Mouse (Mus musculus): ENCODE results near the gene Cd200r3. TPM values are rescaled to one million over a fixed set of nuclear protein-coding genes. Genes with fewer than 3 reads are reported as not detected.

Gene Cd200r3
- polyA plus RNA-seq, 1 experiment from 2014 or later = not detected

GRCm38 (mm10) chr16:44984111-44984510 lies 40.6 kb downstream of the Cd200r3 start:
- Histone ChIP-seq H3K9me3 (replicated peaks; ENCODE audit: control insufficient read depth, low read length) (no peaks in the 10 kb centered on the region), H3K4me2 (ENCODE audit: low read length) (no peak overlapping the region), H3K4me3 (ENCODE audit: low read depth, low read length) (no peak overlapping the region), H3K4me1 (ENCODE audit: control insufficient read depth, insufficient read depth, low read length) (no peaks in the 10 kb centered on the region), H3K27ac (ENCODE audit: low read depth, low read length) (no peak overlapping the region), H3K36me3 (ENCODE audit: control insufficient read depth, insufficient read depth, low read length) (no peaks in the 10 kb centered on the region), H3K27me3 (replicated peaks; ENCODE audit: control insufficient read depth, insufficient read depth, low read length) (no peaks in the 10 kb centered on the region), H3K9ac (ENCODE audit: low read length) (no peak overlapping the region)
- no peak for DNase-seq (ENCODE audit: low spot score)
- ATAC-seq = no peak

GRCm38 (mm10) chr16:44984925-44985324 lies 41.4 kb downstream of the Cd200r3 start:
- no peaks in the 10 kb centered on the region for H3K36me3 ChIP-seq (ENCODE audit: control insufficient read depth, insufficient read depth, low read length)
- DNase-seq (ENCODE audit: low spot score) (no peak), ATAC-seq (no peak)
- no peak overlapping the region for H3K4me3 ChIP-seq (ENCODE audit: low read depth, low read length)
- 77% methylated on average over 3 of the region's 3 CpGs for WGBS
- H3K9ac ChIP-seq (ENCODE audit: low read length) = no peak overlapping the region
- no peak overlapping the region for H3K4me2 ChIP-seq (ENCODE audit: low read length)
- H3K4me1 ChIP-seq (ENCODE audit: control insufficient read depth, insufficient read depth, low read length) = no peaks in the 10 kb centered on the region
- no peaks in the 10 kb centered on the region for H3K9me3 ChIP-seq (replicated peaks; ENCODE audit: control insufficient read depth, low read length)
- H3K27ac ChIP-seq (ENCODE audit: low read depth, low read length) = no peak overlapping the region
- H3K27me3 ChIP-seq (replicated peaks; ENCODE audit: control insufficient read depth, insufficient read depth, low read length) = no peaks in the 10 kb centered on the region

- no peak for DNase-seq (ENCODE audit: low spot score)
- 68% methylated on average over 2 of the region's 2 CpGs for WGBS
- no peaks in the 10 kb centered on the region for H3K27me3 ChIP-seq (replicated peaks; ENCODE audit: control insufficient read depth, insufficient read depth, low read length)
- no peak overlapping the region for H3K4me3 ChIP-seq (ENCODE audit: low read depth, low read length)
- H3K9me3 ChIP-seq (replicated peaks; ENCODE audit: control insufficient read depth, low read length) = no peaks in the 10 kb centered on the region
- H3K4me1 ChIP-seq (ENCODE audit: control insufficient read depth, insufficient read depth, low read length) = no peaks in the 10 kb centered on the region
- no peak overlapping the region for H3K9ac ChIP-seq (ENCODE audit: low read length)
- no peak for ATAC-seq
- no peak overlapping the region for H3K4me2 ChIP-seq (ENCODE audit: low read length)
- H3K36me3 ChIP-seq (ENCODE audit: control insufficient read depth, insufficient read depth, low read length) = no peaks in the 10 kb centered on the region
- H3K27ac ChIP-seq (ENCODE audit: low read depth, low read length) = no peak overlapping the region
Observed at GRCm38 (mm10) chr16:44986029-44986428, 42.6 kb downstream of the Cd200r3 start.

- no peaks in the 10 kb centered on the region for H3K27me3 ChIP-seq (replicated peaks; ENCODE audit: control insufficient read depth, insufficient read depth, low read length)
- no peaks in the 10 kb centered on the region for H3K9me3 ChIP-seq (replicated peaks; ENCODE audit: control insufficient read depth, low read length)
- no peak overlapping the region for H3K27ac ChIP-seq (ENCODE audit: low read depth, low read length)
- H3K4me1 ChIP-seq (ENCODE audit: control insufficient read depth, insufficient read depth, low read length) = no peaks in the 10 kb centered on the region
- no peaks in the 10 kb centered on the region for H3K36me3 ChIP-seq (ENCODE audit: control insufficient read depth, insufficient read depth, low read length)
- no peak for ATAC-seq
- DNase-seq (ENCODE audit: low spot score) = no peak
- H3K4me2 ChIP-seq (ENCODE audit: low read length) = no peak overlapping the region
- 91% methylated on average over 4 of the region's 4 CpGs for WGBS
- H3K9ac ChIP-seq (ENCODE audit: low read length) = no peak overlapping the region
- H3K4me3 ChIP-seq (ENCODE audit: low read depth, low read length) = no peak overlapping the region
Observed at GRCm38 (mm10) chr16:44988667-44989357, 45.3 kb downstream of the Cd200r3 start.

GRCm38 (mm10) chr16:44993319-44994019 lies 50.0 kb downstream of the Cd200r3 start:
- ATAC-seq (no peak), DNase-seq (ENCODE audit: low spot score) (no peak)
- Histone ChIP-seq H3K4me1 (ENCODE audit: control insufficient read depth, insufficient read depth, low read length) (no peaks in the 10 kb centered on the region), H3K4me2 (ENCODE audit: low read length) (no peak overlapping the region), H3K9me3 (replicated peaks; ENCODE audit: control insufficient read depth, low read length) (no peaks in the 10 kb centered on the region), H3K9ac (ENCODE audit: low read length) (no peak overlapping the region), H3K4me3 (ENCODE audit: low read depth, low read length) (no peak overlapping the region), H3K36me3 (ENCODE audit: control insufficient read depth, insufficient read depth, low read length) (no peaks in the 10 kb centered on the region), H3K27me3 (replicated peaks; ENCODE audit: control insufficient read depth, insufficient read depth, low read length) (no peaks in the 10 kb centered on the region), H3K27ac (ENCODE audit: low read depth, low read length) (no peak overlapping the region)
- WGBS = 95% methylated on average over 4 of the region's 4 CpGs

GRCm38 (mm10) chr16:44994206-44994953 lies 50.9 kb downstream of the Cd200r3 start:
- Histone ChIP-seq H3K4me1 (ENCODE audit: control insufficient read depth, insufficient read depth, low read length) (no peaks in the 10 kb centered on the region), H3K4me3 (ENCODE audit: low read depth, low read length) (no peak overlapping the region), H3K27ac (ENCODE audit: low read depth, low read length) (no peak overlapping the region), H3K36me3 (ENCODE audit: control insufficient read depth, insufficient read depth, low read length) (no peaks in the 10 kb centered on the region), H3K4me2 (ENCODE audit: low read length) (no peak overlapping the region), H3K9me3 (replicated peaks; ENCODE audit: control insufficient read depth, low read length) (no peaks in the 10 kb centered on the region), H3K9ac (ENCODE audit: low read length) (no peak overlapping the region), H3K27me3 (replicated peaks; ENCODE audit: control insufficient read depth, insufficient read depth, low read length) (no peaks in the 10 kb centered on the region)
- no peak for DNase-seq (ENCODE audit: low spot score)
- WGBS = 75% methylated on average over 6 of the region's 6 CpGs
- ATAC-seq = no peak

GRCm38 (mm10) chr16:44995111-44995510 lies 51.6 kb downstream of the Cd200r3 start:
- Histone ChIP-seq H3K4me1 (ENCODE audit: control insufficient read depth, insufficient read depth, low read length) (no peaks in the 10 kb centered on the region), H3K27ac (ENCODE audit: low read depth, low read length) (no peak overlapping the region), H3K9me3 (replicated peaks; ENCODE audit: control insufficient read depth, low read length) (no peaks in the 10 kb centered on the region), H3K36me3 (ENCODE audit: control insufficient read depth, insufficient read depth, low read length) (no peaks in the 10 kb centered on the region), H3K4me3 (ENCODE audit: low read depth, low read length) (no peak overlapping the region), H3K4me2 (ENCODE audit: low read length) (no peak overlapping the region), H3K27me3 (replicated peaks; ENCODE audit: control insufficient read depth, insufficient read depth, low read length) (no peaks in the 10 kb centered on the region), H3K9ac (ENCODE audit: low read length) (no peak overlapping the region)
- DNase-seq (ENCODE audit: low spot score) (no peak), ATAC-seq (no peak)
- 67% methylated on average over 1 of the region's 1 CpGs for WGBS

- ATAC-seq (no peak), DNase-seq (ENCODE audit: low spot score) (no peak)
- no peak overlapping the region for H3K9ac ChIP-seq (ENCODE audit: low read length)
- no peak overlapping the region for H3K4me3 ChIP-seq (ENCODE audit: low read depth, low read length)
- H3K4me1 ChIP-seq (ENCODE audit: control insufficient read depth, insufficient read depth, low read length) = no peaks in the 10 kb centered on the region
- H3K27me3 ChIP-seq (replicated peaks; ENCODE audit: control insufficient read depth, insufficient read depth, low read length) = no peaks in the 10 kb centered on the region
- WGBS = 90% methylated on average over 1 of the region's 1 CpGs
- no peaks in the 10 kb centered on the region for H3K9me3 ChIP-seq (replicated peaks; ENCODE audit: control insufficient read depth, low read length)
- no peaks in the 10 kb centered on the region for H3K36me3 ChIP-seq (ENCODE audit: control insufficient read depth, insufficient read depth, low read length)
- no peak overlapping the region for H3K27ac ChIP-seq (ENCODE audit: low read depth, low read length)
- H3K4me2 ChIP-seq (ENCODE audit: low read length) = no peak overlapping the region
Observed at GRCm38 (mm10) chr16:44996701-44997100, 53.2 kb downstream of the Cd200r3 start.

- Histone ChIP-seq H3K27ac (ENCODE audit: low read depth, low read length) (no peak overlapping the region), H3K4me1 (ENCODE audit: control insufficient read depth, insufficient read depth, low read length) (no peaks in the 10 kb centered on the region), H3K36me3 (ENCODE audit: control insufficient read depth, insufficient read depth, low read length) (no peaks in the 10 kb centered on the region), H3K4me3 (ENCODE audit: low read depth, low read length) (no peak overlapping the region), H3K27me3 (replicated peaks; ENCODE audit: control insufficient read depth, insufficient read depth, low read length) (no peaks in the 10 kb centered on the region), H3K9me3 (replicated peaks; ENCODE audit: control insufficient read depth, low read length) (no peaks in the 10 kb centered on the region), H3K4me2 (ENCODE audit: low read length) (no peak overlapping the region), H3K9ac (ENCODE audit: low read length) (no peak overlapping the region)
- 82% methylated on average over 3 of the region's 3 CpGs for WGBS
- DNase-seq (ENCODE audit: low spot score) = no peak
- ATAC-seq = no peak
Observed at GRCm38 (mm10) chr16:44999537-44999936, 56.1 kb downstream of the Cd200r3 start.

Data from forebrain, embryonic 14.5 days (tissue).